In genomic region chr12:51851617-51852016, GRCm38 (mm10) we compare ENCODE assay signal across 17 mouse cellular contexts. TPM values are rescaled to one million over a fixed set of nuclear protein-coding genes. Genes with fewer than 3 reads are reported as not detected.
A peak's percentile ranks its signal among the peaks of the same experiment; 100 is the strongest.
DNase-seq lines count a peak whose midpoint lies in the region; ATAC-seq lines count a peak whose summit lies in the region.
"Had no signal": no experiment of that assay in that cellular context is flagged by ENCODE, and none has a peak within 500 bp of the region (broad histone marks: within the 10 kb centered on the region; RNA-seq: fewer than 3 reads in every experiment).

No protein-coding gene starts in this region.

- no peaks in the 10 kb centered on the region for H3K27me3 ChIP-seq in liver, embryonic 12.5 days (replicated peaks)
- H3K27me3 ChIP-seq in forebrain, embryonic 16.5 days (replicated peaks; ENCODE audit: control insufficient read depth, insufficient read depth, low read length): no peaks in the 10 kb centered on the region
- H3K27me3 ChIP-seq: limb, embryonic 12.5 days; lung, embryonic 15.5 days; neural tube, embryonic 13.5 days had no signal

- H3K4me2 ChIP-seq in liver, embryonic 12.5 days: peak overlapping the region; percentile 68
- no peak overlapping the region for H3K4me2 ChIP-seq in forebrain, embryonic 16.5 days (ENCODE audit: low read length)
- H3K4me2 ChIP-seq: limb, embryonic 12.5 days; lung, embryonic 15.5 days; neural tube, embryonic 13.5 days had no signal

- peak; percentile 44 for DNase-seq in spleen, adult 12 weeks (ENCODE audit: low spot score)
- no peak for DNase-seq in spleen, postnatal 14 days (ENCODE audit: low spot score in 2 of 2)
- no peak for DNase-seq in T-cell, adult 2 months (ENCODE audit: low spot score)
- no peak for DNase-seq in natural killer cell, adult 2 months (ENCODE audit: low spot score in 2 of 2)
- DNase-seq: adrenal gland, adult 2 months; cerebellum, postnatal 10 days; kidney, adult 8-10 months; kidney, postnatal 25 days; right cerebral cortex, postnatal 25 days had no signal

- no peaks in the 10 kb centered on the region for H3K36me3 ChIP-seq in liver, embryonic 12.5 days
- no peaks in the 10 kb centered on the region for H3K36me3 ChIP-seq in forebrain, embryonic 16.5 days (ENCODE audit: control insufficient read depth, insufficient read depth)
- H3K36me3 ChIP-seq: limb, embryonic 12.5 days; lung, embryonic 15.5 days; neural tube, embryonic 13.5 days had no signal

- 0 out of 2 replicates have a peak, but pooled peaks have one; percentile 29 for ATAC-seq in common myeloid progenitor, adult 5-6 weeks (replicated peaks; ENCODE audit: low read depth, poor library complexity, severe bottlenecking)
- ATAC-seq in liver, embryonic 12.5 days: peak; percentile 83
- ATAC-seq in forebrain, embryonic 16.5 days: no peak
- ATAC-seq: forebrain, embryonic 14.5 days; hindbrain, embryonic 16.5 days had no signal

- WGBS in liver, embryonic 12.5 days (ENCODE audit: insufficient replicate concordance): 14% methylated on average over 4 of the region's 4 CpGs
- WGBS in forebrain, embryonic 16.5 days: 89% methylated on average over 4 of the region's 4 CpGs

- peak overlapping the region; percentile 69 for H3K9ac ChIP-seq in liver, embryonic 12.5 days
- no peak overlapping the region for H3K9ac ChIP-seq in forebrain, embryonic 16.5 days (replicated peaks; ENCODE audit: low read depth, low read length)
- H3K9ac ChIP-seq: limb, embryonic 12.5 days; lung, embryonic 15.5 days; neural tube, embryonic 13.5 days had no signal

- H3K9me3 ChIP-seq in liver, embryonic 12.5 days (replicated peaks): no peaks in the 10 kb centered on the region
- no peaks in the 10 kb centered on the region for H3K9me3 ChIP-seq in forebrain, embryonic 16.5 days (ENCODE audit: control insufficient read depth, low read length)
- H3K9me3 ChIP-seq: limb, embryonic 12.5 days; lung, embryonic 15.5 days had no signal

- H3K27ac ChIP-seq in liver, embryonic 12.5 days: peak overlapping the region; percentile 97
- no peak overlapping the region for H3K27ac ChIP-seq in forebrain, embryonic 16.5 days (ENCODE audit: low read length)
- H3K27ac ChIP-seq: limb, embryonic 12.5 days; lung, embryonic 15.5 days; neural tube, embryonic 13.5 days had no signal

- peak overlapping the region; percentile 53 for H3K4me3 ChIP-seq in liver, embryonic 12.5 days
- no peak overlapping the region for H3K4me3 ChIP-seq in forebrain, embryonic 16.5 days (replicated peaks; ENCODE audit: low read length)
- H3K4me3 ChIP-seq: limb, embryonic 12.5 days; lung, embryonic 15.5 days; neural tube, embryonic 13.5 days had no signal

- H3K4me1 ChIP-seq in liver, embryonic 12.5 days: peaks cover 84% of the 10 kb centered on the region
- no peaks in the 10 kb centered on the region for H3K4me1 ChIP-seq in forebrain, embryonic 16.5 days (replicated peaks; ENCODE audit: control insufficient read depth, insufficient read depth, low read length)
- H3K4me1 ChIP-seq: limb, embryonic 12.5 days; lung, embryonic 15.5 days; neural tube, embryonic 13.5 days had no signal

RNA-seq across cellular contexts. Expression of gene Hectd1, which starts 22.3 kb away (rescaled TPM):
- 130 and 143 TPM in 2 replicates for total RNA-seq in common myeloid progenitor, adult 5-6 weeks (2017)
- polyA plus RNA-seq in liver, embryonic 12.5 days (2016; fragmentation: Nextera tagmentation; extraction: Ambion mirVana): 48.0 and 48.4 TPM in 2 replicates
- polyA plus RNA-seq in forebrain, embryonic 16.5 days (2015; fragmentation: Nextera tagmentation; extraction: Ambion mirVana): 39.4 and 41.7 TPM in 2 replicates
